Mouse (Mus musculus) lung, adult 2 months (tissue): ENCODE measurements around the gene Arntl2. TPM values are rescaled to one million over a fixed set of nuclear protein-coding genes. Genes with fewer than 3 reads are reported as not detected.
"Not testable (repeated sequence)": the region's sequence is repeated elsewhere in the genome, so short reads cannot be mapped to it uniquely, and the experiment has no call there.

Experiments used
- DNase-seq: peaks from one replicate; pipeline ENCODE4 v3.0.0; 2022
- H3K4me1 ChIP-seq: fragments of 200-500 bp; 2 replicates; pipeline ENCODE4 v1.6.1; 2011; ENCODE audit warnings: low read length; ENCODE audit not compliant: control insufficient read depth, insufficient read depth
- H3K4me3 ChIP-seq: fragments of 200-500 bp; replicated peaks from 2 replicates; pipeline ENCODE3; 2011; ENCODE audit warnings: low read depth, mild to moderate bottlenecking, control low read depth, low read length; ENCODE audit errors: extremely low read depth
- CTCF ChIP-seq: fragments of 200-500 bp; IDR thresholded peaks from 2 replicates; pipeline ENCODE4 v1.5.1; 2011; ENCODE audit warnings: mild to moderate bottlenecking, low read length, control low read depth; ENCODE audit not compliant: insufficient read depth
- POLR2A ChIP-seq: fragments of 200-500 bp; IDR thresholded peaks from 2 replicates; pipeline ENCODE4 v1.6.1; 2011; ENCODE audit warnings: low read depth, mild to moderate bottlenecking, control low read depth, low read length, borderline replicate concordance; ENCODE audit errors: extremely low read depth
- WGBS: fragments of 180-500 bp; shearing (Covaris S2); methylation state at CpG from one replicate; pipeline ENCODE4 v1.1.7; 2018; 5-methylcytosine and 5-hydroxymethylcytosine counted together
- polyA plus RNA-seq: library from polyadenylated mRNA; depleted of rRNA; stranded (reverse); fragments of >200 nt; gene quantifications from 2 replicates; pipeline ENCODE4 v1.2.3, GENCODE M21; 2012

Arntl2 gene
- polyA plus RNA-seq, 1 experiment, result 3.1 TPM

DNA sequence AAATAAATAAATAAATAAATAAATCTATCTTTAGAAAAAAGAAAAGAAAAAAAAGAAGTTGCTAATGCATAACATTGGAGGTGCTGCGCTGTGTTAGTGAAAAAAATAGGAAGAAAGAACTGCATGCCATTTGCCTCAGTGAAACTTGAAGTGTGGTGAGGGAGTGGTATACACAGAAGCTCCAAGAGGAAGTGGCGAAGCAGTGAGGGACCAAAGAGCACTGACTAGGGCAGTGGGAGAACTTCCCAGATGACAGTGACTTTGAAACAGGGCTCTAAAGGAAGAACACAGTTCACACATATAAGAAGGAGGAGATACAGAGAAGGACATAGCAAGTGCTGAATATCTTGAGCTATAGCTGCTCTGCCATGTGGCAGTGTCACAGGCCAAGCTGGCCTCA is 36.8 kb upstream of the Arntl2 start:
- DNase-seq, result no peak
- H3K4me1 ChIP-seq, result no peaks in the 10 kb centered on the region
- 89% methylated on average over 2 of the region's 2 CpGs for WGBS
- no peak overlapping the region for H3K4me3 ChIP-seq
- no peak for TF ChIP-seq CTCF
- no peak for TF ChIP-seq POLR2A

DNA sequence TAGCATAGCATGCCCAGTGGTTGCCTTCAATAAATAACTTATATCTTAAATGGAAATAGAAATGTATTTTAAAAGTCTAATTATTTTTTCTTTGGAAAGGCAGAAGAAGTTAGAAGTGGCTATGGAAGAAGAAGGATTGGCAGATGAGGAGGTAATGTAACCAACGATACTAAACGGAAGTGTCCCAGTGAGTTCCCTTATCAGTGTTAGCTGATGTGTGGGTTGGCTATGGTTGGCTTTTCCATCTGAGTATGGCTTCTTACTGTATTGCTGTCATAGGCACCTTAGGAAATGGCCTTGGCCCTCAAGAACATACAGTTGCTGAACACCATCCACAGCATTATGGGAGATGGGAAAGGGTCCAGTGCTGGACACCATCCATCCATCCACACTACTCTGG is 35.8 kb upstream of the Arntl2 start:
- no peak for TF ChIP-seq POLR2A
- no peak for TF ChIP-seq CTCF
- H3K4me1 ChIP-seq, result no peaks in the 10 kb centered on the region
- no peak overlapping the region for H3K4me3 ChIP-seq
- WGBS, result 83% methylated on average over 2 of the region's 2 CpGs
- DNase-seq, result no peak

DNA sequence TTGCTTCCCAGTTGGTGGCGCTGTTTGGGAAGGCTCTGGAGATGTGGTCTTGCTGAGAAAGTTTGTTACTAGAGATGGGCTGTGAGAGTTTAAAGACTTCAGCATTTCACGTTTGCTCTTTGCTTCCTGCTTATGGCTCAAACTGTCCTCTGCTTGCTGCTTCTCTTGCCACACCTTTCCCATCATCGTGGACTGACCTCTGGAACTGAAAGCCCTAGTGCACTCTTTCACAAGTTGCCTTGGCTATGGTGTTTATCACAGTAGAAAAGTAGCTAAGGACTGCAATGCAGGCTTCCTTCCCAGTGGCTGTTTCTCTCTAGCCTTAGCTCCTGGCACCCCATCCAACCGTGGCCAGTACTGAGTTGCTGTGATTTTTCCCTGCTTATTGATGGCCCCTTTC is 35.1 kb upstream of the Arntl2 start:
- Histone ChIP-seq H3K4me3 (no peak overlapping the region), H3K4me1 (no peaks in the 10 kb centered on the region)
- WGBS, result 74% methylated on average over 4 of the region's 4 CpGs
- DNase-seq, result no peak
- TF ChIP-seq POLR2A (no peak), CTCF (no peak)

DNA sequence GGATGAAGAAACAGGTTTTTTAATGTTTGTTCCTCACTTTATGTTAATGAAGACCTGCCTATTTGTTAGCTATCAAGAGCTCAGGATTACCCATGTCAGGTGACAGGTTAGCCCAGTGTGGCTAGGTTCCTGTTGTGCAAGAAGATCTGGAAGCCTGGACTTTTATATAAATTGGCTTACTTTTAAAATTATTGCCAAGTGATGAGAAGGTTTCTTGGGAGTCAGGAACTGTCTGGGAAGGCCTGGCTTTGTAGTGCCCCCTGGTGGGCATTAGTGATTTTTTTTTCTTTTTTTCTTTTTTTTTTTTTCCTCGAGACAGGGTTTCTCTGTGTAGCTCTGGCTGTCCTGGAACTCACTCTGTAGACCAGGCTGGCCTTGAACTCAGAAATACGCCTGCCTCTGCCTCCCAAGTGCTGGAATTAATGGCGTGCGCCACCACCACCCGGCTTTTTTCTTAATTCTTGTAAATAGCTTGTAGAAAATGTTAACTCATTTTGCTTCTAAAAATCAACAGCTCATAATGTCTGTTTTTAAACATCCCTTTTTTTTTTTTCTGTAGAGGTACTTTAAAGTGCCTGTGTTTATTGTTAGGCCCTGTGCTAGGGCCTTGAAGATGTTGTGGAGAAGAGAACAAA is 33.5 kb upstream of the Arntl2 start:
- 62% methylated on average over 5 of the region's 5 CpGs for WGBS
- DNase-seq, result peak; percentile 8
- no peak overlapping the region for H3K4me3 ChIP-seq
- TF ChIP-seq CTCF (peak; percentile 33), POLR2A (no peak)
- no peaks in the 10 kb centered on the region for H3K4me1 ChIP-seq

DNA sequence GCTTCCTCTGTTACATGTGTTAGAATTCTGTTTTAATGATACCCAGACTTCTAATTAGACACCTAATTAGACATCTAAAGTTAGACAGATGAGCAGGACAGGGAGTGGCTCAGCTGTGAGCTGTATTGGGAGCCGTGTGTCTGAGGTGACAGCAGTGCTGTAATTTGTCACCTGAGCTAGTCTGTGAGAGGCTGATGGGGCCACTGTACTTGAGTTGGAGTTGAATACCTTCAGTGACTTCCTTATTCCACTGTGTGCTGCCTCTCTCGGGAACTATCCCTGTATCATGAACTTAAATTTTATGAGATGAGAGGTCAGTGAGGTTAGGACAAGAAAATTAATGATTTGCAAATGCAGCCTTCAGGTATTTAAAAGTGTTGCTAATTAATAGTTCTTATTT is 31.3 kb upstream of the Arntl2 start:
- no peak for DNase-seq
- 51% methylated on average over 2 of the region's 2 CpGs for WGBS
- Histone ChIP-seq H3K4me3 (no peak overlapping the region), H3K4me1 (no peaks in the 10 kb centered on the region)
- TF ChIP-seq POLR2A, result no peak
- TF ChIP-seq CTCF, result no peak

DNA sequence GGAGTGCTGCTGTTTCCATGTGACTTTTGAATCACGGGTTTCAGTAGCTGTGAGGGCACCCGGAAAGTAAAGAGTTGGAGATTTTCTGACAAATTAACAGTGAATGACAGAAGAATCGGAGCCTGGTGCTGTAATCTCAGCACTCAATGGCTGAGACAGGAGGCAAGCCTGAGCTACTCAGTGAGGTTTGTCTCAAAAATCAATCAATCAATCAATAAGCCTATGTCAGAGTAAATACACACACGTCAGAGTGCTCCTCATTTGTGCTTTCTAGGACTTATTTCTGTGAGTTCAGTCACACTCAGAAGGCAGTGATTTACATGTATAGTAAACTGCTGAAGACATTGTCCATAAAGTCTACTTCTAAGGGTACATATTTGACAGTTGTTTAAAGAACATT is 30.6 kb upstream of the Arntl2 start:
- DNase-seq, result no peak
- TF ChIP-seq POLR2A (no peak), CTCF (no peak)
- WGBS, result 74% methylated on average over 4 of the region's 4 CpGs
- no peaks in the 10 kb centered on the region for H3K4me1 ChIP-seq
- H3K4me3 ChIP-seq, result no peak overlapping the region

DNA sequence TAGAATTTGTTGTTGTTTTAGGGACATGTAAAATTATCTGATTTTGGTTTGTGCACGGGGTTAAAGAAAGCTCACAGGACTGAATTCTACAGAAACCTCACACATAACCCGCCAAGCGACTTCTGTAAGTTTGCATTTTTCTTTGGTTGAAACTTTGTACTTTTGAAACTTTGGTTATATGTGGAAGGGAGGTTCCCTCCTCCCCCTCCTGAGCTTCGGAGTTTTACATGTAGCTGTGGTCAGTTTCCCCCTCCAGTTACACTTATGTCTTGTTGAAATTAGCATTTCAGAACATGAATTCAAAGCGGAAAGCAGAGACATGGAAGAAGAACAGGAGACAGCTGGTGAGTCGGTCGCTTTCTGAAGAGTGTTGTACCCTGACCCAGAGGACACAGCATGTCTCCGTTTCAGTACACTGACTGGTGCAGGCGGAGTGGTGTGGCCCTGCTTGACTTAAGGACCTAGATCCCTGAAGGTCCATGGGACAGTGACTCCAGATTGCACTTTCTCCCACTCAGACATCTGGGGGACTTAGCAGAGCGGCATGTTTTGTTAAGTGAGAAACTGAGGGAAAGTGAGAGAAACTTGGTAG is 26.9 kb upstream of the Arntl2 start:
- Histone ChIP-seq H3K4me3 (no peak overlapping the region), H3K4me1 (no peaks in the 10 kb centered on the region)
- TF ChIP-seq CTCF (no peak), POLR2A (no peak)
- no peak for DNase-seq
- WGBS, result 90% methylated on average over 10 of the region's 10 CpGs

DNA sequence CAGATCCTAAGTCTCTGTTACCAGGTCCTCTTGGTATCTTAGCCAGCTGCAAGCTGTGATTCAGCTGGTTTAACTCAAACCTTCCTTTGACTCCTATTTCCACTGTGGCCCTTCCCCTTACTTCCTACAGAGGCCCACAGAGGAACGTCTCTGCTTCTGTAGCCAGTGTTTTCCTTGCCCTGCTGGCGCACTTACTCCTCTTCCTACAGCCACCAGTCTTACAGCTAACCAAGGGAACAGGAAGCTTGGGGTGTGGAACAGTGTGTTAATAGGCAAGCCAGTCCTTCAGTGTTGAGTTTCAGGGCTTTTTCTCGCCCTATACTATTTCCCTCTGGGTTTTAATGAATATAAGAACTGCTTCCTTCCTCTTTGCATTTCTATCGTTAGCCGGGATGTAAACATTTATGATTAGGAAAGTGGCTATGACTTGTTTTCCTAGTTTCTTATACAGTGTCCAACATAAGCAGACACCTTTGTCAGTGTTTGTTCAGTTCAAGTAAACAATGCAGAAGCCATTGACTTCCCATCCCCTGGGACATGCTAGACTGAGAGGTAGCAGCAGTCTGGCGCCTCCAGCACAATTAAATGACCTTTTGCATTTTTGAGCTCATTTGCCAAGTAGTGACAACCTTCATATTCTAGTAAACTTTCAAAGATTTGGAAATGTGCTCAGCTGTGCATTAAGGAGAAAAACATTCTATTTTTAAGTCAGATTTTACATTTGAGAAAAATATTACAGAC is 25.7 kb upstream of the Arntl2 start:
- no peaks in the 10 kb centered on the region for H3K4me1 ChIP-seq
- 43% methylated on average over 6 of the region's 6 CpGs for WGBS
- TF ChIP-seq POLR2A (no peak), CTCF (no peak)
- H3K4me3 ChIP-seq, result no peak overlapping the region
- DNase-seq, result no peak

DNA sequence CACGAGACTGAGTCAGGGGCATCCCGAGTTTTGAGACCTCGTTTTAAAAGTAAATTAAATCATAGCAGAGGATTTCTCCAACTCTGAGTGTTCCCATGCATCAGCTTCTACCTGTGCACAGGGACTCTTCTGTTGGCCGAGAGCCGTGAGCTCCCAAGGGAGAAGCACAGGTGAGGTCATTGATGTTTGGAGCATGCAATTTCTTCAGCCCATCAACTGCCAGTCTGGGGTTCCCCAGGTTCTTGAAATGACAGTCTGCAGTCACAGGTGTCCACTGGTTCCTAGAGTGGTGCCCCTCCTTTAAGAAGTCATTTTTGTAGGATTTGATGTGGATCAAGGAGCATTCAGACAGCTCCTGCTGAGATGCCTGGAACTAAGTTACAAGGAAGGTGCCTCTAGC is 25.0 kb upstream of the Arntl2 start:
- 86% methylated on average over 5 of the region's 5 CpGs for WGBS
- no peaks in the 10 kb centered on the region for H3K4me1 ChIP-seq
- TF ChIP-seq POLR2A (no peak), CTCF (no peak)
- DNase-seq, result no peak
- H3K4me3 ChIP-seq, result no peak overlapping the region

DNA sequence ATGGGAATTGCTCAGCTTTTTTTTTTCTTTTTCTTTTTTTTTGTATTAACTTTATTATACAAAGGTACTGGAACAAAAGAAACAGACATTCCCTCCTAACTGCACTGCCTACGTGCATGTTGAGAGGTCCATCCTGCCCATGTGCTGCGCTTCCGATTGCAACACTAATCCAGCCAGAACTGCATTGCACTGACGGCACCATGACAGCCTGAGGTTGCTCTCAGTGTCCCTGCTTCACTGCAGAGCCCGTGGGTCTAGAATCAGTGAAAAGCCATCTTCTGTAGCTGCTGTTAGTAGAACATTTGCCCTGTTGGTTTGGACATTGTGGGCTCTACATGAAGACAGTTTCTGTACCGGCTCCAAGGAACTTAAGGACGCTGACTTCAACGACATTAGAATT is 20.0 kb upstream of the Arntl2 start:
- WGBS, result 70% methylated on average over 8 of the region's 8 CpGs
- H3K4me3 ChIP-seq, DNase-seq, H3K4me1 ChIP-seq: not testable (repeated sequence)
